Mouse (Mus musculus) hindbrain, embryonic 15.5 days (tissue): ENCODE results near the gene Mcm7. TPM values are rescaled to one million over a fixed set of nuclear protein-coding genes. Genes with fewer than 3 reads are reported as not detected.

Experiments
- ATAC-seq: fragments of 200-750 bp; cut with Nextera tagmentation; 2 replicates; pipeline ENCODE4 v1.8.0; 2017; ENCODE audit warnings: low read depth, moderate number of reproducible peaks, moderate TSS enrichment; ENCODE audit not compliant: low FRiP score
- H3K27ac ChIP-seq: fragments of 300-500 bp; sonication (generic); replicated peaks from 2 replicates; pipeline ENCODE4 v1.5.1; 2015; ENCODE audit warnings: mild to moderate bottlenecking, inconsistent platforms
- H3K27me3 ChIP-seq: fragments of 300-500 bp; sonication (generic); 2 replicates; pipeline ENCODE4 v1.6.1; 2015; ENCODE audit warnings: control low read depth, inconsistent platforms
- H3K36me3 ChIP-seq: fragments of 300-500 bp; sonication (generic); 2 replicates; pipeline ENCODE4 v1.6.1; 2015; ENCODE audit warnings: control low read depth, inconsistent platforms
- H3K4me1 ChIP-seq: fragments of 300-500 bp; sonication (generic); replicated peaks from 2 replicates; pipeline ENCODE4 v1.6.1; 2015; ENCODE audit warnings: control low read depth, inconsistent platforms
- H3K4me2 ChIP-seq: fragments of 300-500 bp; sonication (generic); 2 replicates; pipeline ENCODE4 v1.6.1; 2015; ENCODE audit warnings: moderate library complexity, mild to moderate bottlenecking, inconsistent platforms
- H3K4me3 ChIP-seq: fragments of 300-500 bp; sonication (generic); 2 replicates; pipeline ENCODE4 v1.5.1; 2015; ENCODE audit warnings: mild to moderate bottlenecking, inconsistent platforms
- H3K9ac ChIP-seq: fragments of 300-500 bp; sonication (generic); 2 replicates; pipeline ENCODE4 v1.6.1; 2015; ENCODE audit warnings: inconsistent platforms
- H3K9me3 ChIP-seq: fragments of 300-500 bp; sonication (generic); 2 replicates; pipeline ENCODE4 v1.6.1; 2016; ENCODE audit warnings: control low read depth, inconsistent platforms
- WGBS: fragments of 180-500 bp; shearing (Covaris S2); methylation state at CpG from one replicate; pipeline ENCODE4 v1.1.7; 2015; 5-methylcytosine and 5-hydroxymethylcytosine counted together
- polyA plus RNA-seq: library from polyadenylated mRNA; unstranded; fragments of >200 nt; fragmentation: Nextera tagmentation; extraction: Ambion mirVana; gene quantifications from 2 replicates; pipeline ENCODE4 v1.2.1, GENCODE M21; 2015

Mcm7 gene
- polyA plus RNA-seq, 1 experiment from 2014 or later = 85.4 TPM

DNA sequence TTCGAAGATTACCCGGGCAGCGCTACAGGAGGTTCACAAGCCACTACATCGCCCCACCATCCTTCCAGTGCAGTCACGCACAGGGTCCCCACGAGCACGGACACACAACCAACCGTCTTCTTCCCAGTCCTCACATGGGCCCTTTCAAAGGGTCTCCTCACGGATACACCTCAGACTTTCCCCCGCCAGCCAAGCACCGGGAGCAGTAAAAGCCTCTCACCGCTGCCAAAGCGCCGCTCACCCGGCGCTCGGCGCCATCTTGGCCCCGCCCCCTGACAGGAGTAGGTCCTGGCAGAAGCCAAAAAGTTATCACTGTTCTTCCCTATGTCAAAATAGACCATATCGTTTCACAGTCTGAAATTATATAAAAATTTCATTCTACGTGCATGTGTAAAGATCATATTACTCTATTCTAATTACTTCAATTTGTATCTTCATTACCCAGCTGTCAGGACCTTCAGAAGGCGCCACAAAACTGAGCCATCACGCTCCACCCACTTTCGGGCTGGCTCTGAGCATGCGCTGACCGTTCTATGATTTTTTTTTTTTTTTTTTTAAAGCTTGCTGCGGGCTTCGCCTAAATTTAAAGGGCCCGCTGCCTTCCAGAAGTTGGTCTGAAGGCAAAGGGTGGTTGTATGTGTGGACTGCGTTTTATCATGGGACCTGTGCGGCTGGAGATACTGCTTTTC lies 14.9 kb upstream of the Mcm7 start, which contains the start of the genes Taf6 and Cnpy4:
Taf6 (minus strand) TSS at position 502 of the 689 bp plus-strand sequence.
Cnpy4 (plus strand) TSS at position 536 of the 689 bp plus-strand sequence.
- peaks cover 16% of the 10 kb centered on the region for H3K4me1 ChIP-seq
- H3K27ac ChIP-seq = peak within 1 kb of the TSS; percentile 85
- peak within 1 kb of the TSS; percentile 77 for H3K4me3 ChIP-seq
- H3K9me3 ChIP-seq = no peaks in the 10 kb centered on the region
- WGBS = under 1% methylated on average over 31 of the region's 31 CpGs
- H3K4me2 ChIP-seq = peak within 1 kb of the TSS; percentile 62
- ATAC-seq = peak; percentile 82
- peaks cover 26% of the 10 kb centered on the region for H3K36me3 ChIP-seq
- H3K27me3 ChIP-seq = no peaks in the 10 kb centered on the region
- H3K9ac ChIP-seq = peak within 1 kb of the TSS; percentile 87

DNA sequence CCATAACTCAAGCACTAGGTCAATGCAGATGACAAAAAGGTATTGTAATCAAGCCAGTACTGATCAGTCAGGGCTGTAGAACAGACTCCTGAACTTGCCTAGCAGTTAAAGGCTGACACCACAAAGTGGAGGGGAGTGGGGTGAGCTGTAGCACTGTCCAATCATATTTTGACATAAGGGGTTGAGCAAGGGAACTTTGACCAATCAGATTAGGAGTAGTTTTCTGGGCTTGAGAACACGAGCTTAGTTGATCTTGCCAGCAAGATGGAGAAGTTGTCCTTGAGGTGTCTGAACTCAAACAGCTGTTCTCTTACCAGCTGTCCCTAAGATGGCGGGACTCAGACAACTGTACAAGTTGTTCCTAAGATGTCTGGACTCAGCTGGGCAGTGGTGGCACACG lies 995 bp upstream of the Mcm7 start:
- peak overlapping the region; percentile 94 for H3K4me2 ChIP-seq
- H3K36me3 ChIP-seq = peaks cover 44% of the 10 kb centered on the region
- H3K27ac ChIP-seq = no peak overlapping the region
- H3K9me3 ChIP-seq = no peaks in the 10 kb centered on the region
- H3K27me3 ChIP-seq = no peaks in the 10 kb centered on the region
- peaks cover 33% of the 10 kb centered on the region for H3K4me1 ChIP-seq
- WGBS = 78% methylated on average over 3 of the region's 3 CpGs
- H3K9ac ChIP-seq = no peak overlapping the region
- ATAC-seq = no peak
- H3K4me3 ChIP-seq = peak overlapping the region; percentile 78

DNA sequence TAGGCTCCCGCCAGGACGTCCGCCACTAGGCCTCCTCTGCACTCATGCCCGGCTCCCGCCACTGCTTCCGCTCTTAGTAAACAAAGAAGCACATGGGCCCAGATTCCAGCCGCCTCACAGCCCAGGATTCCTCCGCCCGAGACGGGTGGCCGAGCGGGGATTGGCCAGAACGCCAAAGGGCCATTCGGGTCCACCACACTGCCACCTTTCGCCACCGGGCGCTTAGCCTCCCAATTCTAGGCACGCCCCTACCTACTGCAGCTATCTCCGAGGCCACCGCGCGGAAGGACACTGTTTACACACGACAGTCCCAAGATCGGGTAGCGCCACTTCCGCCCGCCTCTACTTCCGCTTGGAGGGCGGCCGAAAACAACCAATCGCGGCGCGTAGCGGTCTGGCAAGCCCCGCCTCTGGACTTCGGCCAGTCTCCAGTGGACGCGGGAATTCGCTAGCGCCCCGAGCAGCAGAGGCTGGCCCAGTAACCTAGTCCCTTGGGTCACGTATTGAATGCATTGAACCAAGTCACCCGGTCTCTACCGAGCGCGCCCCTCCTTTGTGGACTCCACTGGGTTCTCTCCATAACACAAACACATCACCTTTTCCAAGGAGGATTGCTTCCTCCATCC lies 1.2 kb downstream of the Mcm7 start:
- Histone ChIP-seq H3K36me3 (peaks cover 47% of the 10 kb centered on the region), H3K4me3 (peak overlapping the region; percentile 78), H3K4me2 (peak overlapping the region; percentile 94), H3K9ac (peak overlapping the region; percentile 55), H3K27ac (peak overlapping the region; percentile 92), H3K27me3 (no peaks in the 10 kb centered on the region), H3K9me3 (no peaks in the 10 kb centered on the region), H3K4me1 (peaks cover 33% of the 10 kb centered on the region)
- peak; percentile 88 for ATAC-seq
- WGBS = 0% methylated on average over 47 of the region's 47 CpGs

DNA sequence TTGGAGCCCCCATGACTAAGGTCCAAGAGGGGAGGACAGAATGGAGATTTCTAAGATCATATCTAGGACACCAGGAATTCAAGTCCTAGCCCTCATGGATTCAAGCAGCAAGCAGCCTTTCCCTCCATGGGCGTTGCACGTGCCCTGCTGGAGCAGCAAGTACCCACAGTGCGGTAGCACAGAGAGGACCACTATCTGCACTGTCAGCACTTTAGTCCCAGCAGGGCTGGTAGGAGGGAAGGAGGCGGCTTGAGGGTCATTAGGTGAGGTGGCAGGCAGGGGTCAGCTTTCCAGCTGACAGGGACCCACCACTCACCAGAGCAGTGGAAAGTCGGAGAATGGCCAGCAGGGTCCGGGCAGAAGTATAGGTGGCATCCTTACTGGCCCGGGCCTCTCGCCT lies 6.6 kb downstream of the Mcm7 start:
- 81% methylated on average over 8 of the region's 8 CpGs for WGBS
- Histone ChIP-seq H3K36me3 (peaks cover 72% of the 10 kb centered on the region), H3K4me1 (peaks cover 32% of the 10 kb centered on the region), H3K4me3 (no peak overlapping the region), H3K9me3 (no peaks in the 10 kb centered on the region), H3K4me2 (no peak overlapping the region), H3K9ac (no peak overlapping the region), H3K27ac (no peak overlapping the region), H3K27me3 (no peaks in the 10 kb centered on the region)
- no peak for ATAC-seq

DNA sequence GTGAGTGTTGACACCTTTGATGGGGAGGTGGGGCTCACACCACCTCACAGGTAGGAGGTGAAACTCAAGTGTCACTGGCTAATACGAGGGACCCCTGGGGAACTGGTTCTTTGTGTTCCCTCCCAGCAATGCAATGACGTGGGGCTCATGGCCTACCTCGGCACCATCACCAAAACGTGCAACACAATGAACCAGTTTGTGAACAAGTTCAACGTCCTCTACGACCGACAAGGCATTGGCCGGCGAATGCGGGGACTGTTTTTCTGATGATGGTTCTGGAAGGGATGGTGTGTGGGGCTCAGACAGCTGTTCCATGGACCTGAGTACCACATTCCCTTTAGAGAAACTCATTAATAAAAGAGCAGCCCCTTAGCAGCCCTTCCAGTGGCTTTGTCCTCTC lies 8.6 kb downstream of the Mcm7 start:
- Histone ChIP-seq H3K4me1 (peaks cover 21% of the 10 kb centered on the region), H3K9me3 (no peaks in the 10 kb centered on the region), H3K4me3 (no peak overlapping the region), H3K36me3 (peaks cover 65% of the 10 kb centered on the region), H3K4me2 (no peak overlapping the region), H3K27me3 (no peaks in the 10 kb centered on the region), H3K9ac (no peak overlapping the region), H3K27ac (no peak overlapping the region)
- no peak for ATAC-seq
- 69% methylated on average over 10 of the region's 10 CpGs for WGBS

DNA sequence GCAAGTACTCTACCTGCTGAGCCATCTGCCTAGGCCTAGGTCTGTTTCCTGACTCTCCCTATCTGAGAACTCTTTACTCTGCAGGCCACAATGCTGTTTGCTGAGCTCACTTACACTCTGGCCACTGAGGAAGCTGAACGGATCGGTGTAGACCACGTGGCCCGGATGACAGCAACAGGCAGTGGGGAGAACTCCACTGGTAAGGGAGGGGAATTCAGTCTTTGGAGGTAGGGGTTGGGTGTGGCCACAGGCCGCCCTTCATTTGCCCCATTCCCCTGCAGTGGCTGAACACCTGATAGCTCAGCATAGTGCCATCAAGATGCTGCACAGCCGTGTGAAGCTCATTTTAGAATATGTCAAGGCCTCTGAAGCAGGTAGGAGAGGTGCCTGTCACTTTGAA lies 9.2 kb downstream of the Mcm7 start:
- Histone ChIP-seq H3K4me3 (no peak overlapping the region), H3K4me1 (peaks cover 20% of the 10 kb centered on the region), H3K9ac (no peak overlapping the region), H3K27me3 (no peaks in the 10 kb centered on the region), H3K9me3 (no peaks in the 10 kb centered on the region), H3K4me2 (no peak overlapping the region), H3K36me3 (peaks cover 59% of the 10 kb centered on the region), H3K27ac (no peak overlapping the region)
- 80% methylated on average over 6 of the region's 6 CpGs for WGBS
- ATAC-seq = no peak

DNA sequence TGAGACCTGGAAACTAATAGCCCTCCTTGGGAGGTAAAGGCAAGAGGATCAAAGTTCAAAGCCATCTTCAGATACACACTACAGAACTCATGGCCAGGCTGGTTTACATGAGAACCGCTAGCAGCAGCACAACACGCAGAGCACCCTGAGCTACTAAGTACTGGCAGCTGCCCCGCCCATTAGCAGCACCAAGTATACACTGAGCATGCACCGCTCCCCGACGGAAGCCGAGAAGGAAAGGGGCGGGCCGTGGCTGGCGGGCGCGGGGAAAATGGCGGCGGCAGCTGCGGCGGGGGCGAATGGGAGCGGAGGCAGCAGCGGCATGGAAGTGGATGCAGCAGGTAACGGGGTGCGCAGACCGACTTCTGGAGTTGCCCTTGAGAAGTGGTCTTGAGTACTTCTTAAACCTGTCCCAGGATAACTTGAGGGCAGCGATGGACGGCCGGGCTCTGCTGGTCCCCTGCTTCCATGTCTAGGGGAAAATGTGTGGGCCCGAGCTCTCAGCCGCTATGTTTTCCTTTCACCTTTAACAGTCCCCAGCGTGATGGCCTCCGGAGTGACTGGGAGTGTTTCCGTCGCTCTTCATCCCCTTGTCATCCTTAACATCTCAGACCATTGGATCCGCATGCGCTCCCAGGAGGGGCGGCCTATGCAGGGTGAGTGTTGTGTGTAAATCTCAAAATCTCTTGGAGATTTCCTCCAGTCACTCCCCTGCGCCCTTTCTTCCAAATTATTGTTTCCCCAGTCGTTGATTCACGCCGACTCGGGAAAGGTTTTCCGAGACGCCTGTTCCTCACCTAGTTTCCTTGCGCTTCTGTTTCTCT lies 11.2 kb downstream of the Mcm7 start, which contains the start of gene Cops6:
Cops6 (plus strand) TSS at position 230 of the 824 bp plus-strand sequence.
- ATAC-seq = peak; percentile 95
- peak within 1 kb of the TSS; percentile 83 for H3K9ac ChIP-seq
- WGBS = 1% methylated on average over 42 of the region's 42 CpGs
- peak within 1 kb of the TSS; percentile 86 for H3K4me3 ChIP-seq
- no peaks in the 10 kb centered on the region for H3K27me3 ChIP-seq
- H3K27ac ChIP-seq = peak within 1 kb of the TSS; percentile 78
- peaks cover 40% of the 10 kb centered on the region for H3K36me3 ChIP-seq
- H3K4me1 ChIP-seq = peaks cover 20% of the 10 kb centered on the region
- no peaks in the 10 kb centered on the region for H3K9me3 ChIP-seq
- H3K4me2 ChIP-seq = peak within 1 kb of the TSS; percentile 81

DNA sequence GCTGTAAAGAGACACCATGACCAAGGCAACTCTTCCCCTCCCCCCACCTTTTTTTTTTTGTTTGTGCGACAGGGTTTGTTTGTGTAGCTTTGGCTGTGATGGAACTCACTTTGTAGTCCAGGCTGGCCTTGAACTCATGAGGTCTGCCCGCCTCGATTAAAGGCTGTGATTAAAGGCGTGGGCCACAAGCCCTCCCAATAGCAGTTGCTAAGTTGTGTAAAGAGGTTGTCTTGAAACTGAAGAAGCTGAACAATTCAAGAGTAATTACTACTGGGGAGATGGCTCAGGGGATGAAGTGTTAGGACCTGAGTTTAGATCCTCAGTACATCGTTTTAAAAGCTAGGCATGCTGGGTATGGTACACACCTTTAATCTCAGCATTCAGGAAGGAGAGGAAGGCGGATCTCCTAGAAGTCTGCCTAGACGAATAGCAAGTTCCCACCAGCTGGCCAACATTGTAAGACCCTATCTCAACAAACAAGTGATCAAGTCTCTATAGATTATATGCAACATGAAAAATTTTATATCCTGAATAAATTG lies 11.9 kb downstream of the Mcm7 start:
- peak overlapping the region; percentile 86 for H3K4me3 ChIP-seq
- peak overlapping the region; percentile 83 for H3K9ac ChIP-seq
- ATAC-seq = no peak
- H3K27ac ChIP-seq = peak overlapping the region; percentile 78
- H3K4me2 ChIP-seq = peak overlapping the region; percentile 81
- peaks cover 32% of the 10 kb centered on the region for H3K36me3 ChIP-seq
- H3K4me1 ChIP-seq = peaks cover 20% of the 10 kb centered on the region
- no peaks in the 10 kb centered on the region for H3K9me3 ChIP-seq
- WGBS = 72% methylated on average over 7 of the region's 7 CpGs
- no peaks in the 10 kb centered on the region for H3K27me3 ChIP-seq

DNA sequence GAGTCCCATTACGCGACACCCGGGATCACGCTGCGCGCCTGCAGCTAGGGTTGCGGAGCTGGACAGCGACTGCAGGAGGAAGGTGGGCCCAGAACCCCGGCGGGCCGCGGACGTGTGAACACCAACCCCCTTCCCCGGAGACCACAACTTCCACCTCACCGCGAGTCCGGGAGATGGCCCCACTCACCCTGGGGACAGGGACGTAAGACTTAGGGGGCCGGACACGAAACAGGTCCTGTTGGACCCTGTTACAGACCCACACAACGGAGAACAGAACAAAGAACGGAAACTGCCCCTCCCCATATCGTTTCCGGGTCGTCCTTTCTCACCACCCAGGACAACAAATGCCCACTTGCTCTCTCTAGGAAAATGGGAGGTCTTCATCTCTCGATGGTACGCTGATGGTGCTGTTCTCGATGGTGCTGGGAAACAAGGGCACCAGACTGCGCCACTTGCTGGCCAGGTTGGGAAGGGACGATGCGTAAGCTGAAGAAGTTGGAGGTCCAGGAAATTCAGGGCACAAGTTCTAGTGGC lies 16.7 kb downstream of the Mcm7 start, which contains the start of gene Zfp113:
Zfp113 (minus strand) TSS at position 302 of the 534 bp plus-strand sequence.
- H3K4me2 ChIP-seq = peak within 1 kb of the TSS; percentile 71
- H3K27ac ChIP-seq = peak within 1 kb of the TSS; percentile 95
- WGBS = under 1% methylated on average over 31 of the region's 31 CpGs
- ATAC-seq = peak; percentile 98
- no peaks in the 10 kb centered on the region for H3K9me3 ChIP-seq
- peak within 1 kb of the TSS; percentile 87 for H3K9ac ChIP-seq
- H3K36me3 ChIP-seq = peaks cover 22% of the 10 kb centered on the region
- H3K4me1 ChIP-seq = peaks cover 17% of the 10 kb centered on the region
- peak within 1 kb of the TSS; percentile 84 for H3K4me3 ChIP-seq
- no peaks in the 10 kb centered on the region for H3K27me3 ChIP-seq

DNA sequence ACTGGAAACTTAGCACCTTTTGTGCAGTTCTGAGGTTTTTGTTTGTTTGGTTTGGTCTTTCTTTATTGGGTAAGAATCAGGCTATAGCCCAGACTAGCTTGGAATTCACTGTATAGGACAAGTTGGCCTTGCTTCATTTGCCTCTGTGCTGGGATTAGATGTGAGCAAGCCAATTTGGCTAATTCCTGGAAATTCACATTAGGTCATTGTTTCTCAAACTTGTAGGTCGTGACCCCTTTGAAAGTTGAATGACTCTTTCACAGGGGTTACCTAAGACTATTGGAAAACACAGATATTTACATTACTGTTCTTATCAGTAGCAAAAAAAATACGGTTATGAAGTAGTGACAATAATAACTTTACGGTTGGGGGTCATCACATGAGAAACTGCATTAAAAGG lies 17.8 kb downstream of the Mcm7 start:
- no peaks in the 10 kb centered on the region for H3K27me3 ChIP-seq
- no peaks in the 10 kb centered on the region for H3K9me3 ChIP-seq
- no peak for ATAC-seq
- H3K4me2 ChIP-seq = peak overlapping the region; percentile 71
- H3K9ac ChIP-seq = peak overlapping the region; percentile 87; the same call in 1 of the 2 replicates
- H3K4me3 ChIP-seq = peak overlapping the region; percentile 84
- WGBS = 92% methylated on average over 3 of the region's 3 CpGs
- H3K27ac ChIP-seq = peak overlapping the region; percentile 95
- H3K36me3 ChIP-seq = peaks cover 27% of the 10 kb centered on the region
- peaks cover 13% of the 10 kb centered on the region for H3K4me1 ChIP-seq

DNA sequence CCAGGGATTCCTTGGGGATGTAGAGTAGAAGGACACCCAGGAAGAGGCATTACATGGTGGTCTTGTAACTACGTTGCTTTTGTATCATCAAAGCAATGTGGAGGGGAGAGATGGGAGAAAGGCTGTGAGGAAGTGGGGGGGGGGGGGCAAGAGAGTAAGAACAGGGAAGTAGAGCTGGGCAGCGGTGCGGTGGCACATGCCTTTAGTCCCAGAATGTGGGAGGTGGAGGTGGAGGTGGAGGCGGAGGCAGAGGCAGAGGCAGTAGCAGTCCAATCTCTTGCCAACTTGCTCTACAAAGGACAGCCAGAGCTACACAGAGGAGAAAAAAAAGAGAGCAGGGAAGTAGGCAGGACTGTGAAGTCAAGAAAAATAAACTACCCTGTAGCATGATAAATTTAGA lies 33.6 kb downstream of the Mcm7 start:
- Histone ChIP-seq H3K9ac (no peak overlapping the region), H3K4me1 (no peaks in the 10 kb centered on the region), H3K27ac (no peak overlapping the region), H3K4me3 (no peak overlapping the region), H3K9me3 (no peaks in the 10 kb centered on the region), H3K27me3 (no peaks in the 10 kb centered on the region), H3K36me3 (peaks cover 34% of the 10 kb centered on the region), H3K4me2 (no peak overlapping the region)
- 90% methylated on average over 4 of the region's 4 CpGs for WGBS
- no peak for ATAC-seq
